Mouse (Mus musculus) kidney, postnatal 0 days (tissue): ENCODE data around the gene Lrrc4c. TPM values are rescaled to one million over a fixed set of nuclear protein-coding genes. Genes with fewer than 3 reads are reported as not detected.

Experiments
- ATAC-seq: fragments of 200-750 bp; cut with Nextera tagmentation; replicated peaks from 2 replicates; pipeline ENCODE4 v1.8.0; 2017; ENCODE audit warnings: low read depth, moderate number of reproducible peaks, moderate TSS enrichment, moderate library complexity; ENCODE audit not compliant: low FRiP score
- DNase-seq: peaks from one replicate; pipeline ENCODE4 v3.0.0-alpha.2; 2016; ENCODE audit warnings: low spot score
- H3K27ac ChIP-seq: fragments of 300-500 bp; sonication (generic); 2 replicates; pipeline ENCODE4 v1.5.1; 2014; ENCODE audit warnings: mild to moderate bottlenecking
- H3K27me3 ChIP-seq: fragments of 300-500 bp; sonication (generic); 2 replicates; pipeline ENCODE4 v1.6.1; 2014; ENCODE audit warnings: low read length, mixed read lengths; ENCODE audit not compliant: insufficient read depth
- H3K36me3 ChIP-seq: fragments of 300-500 bp; sonication (generic); 2 replicates; pipeline ENCODE4 v1.6.1; 2014; ENCODE audit warnings: low read length, mixed read lengths; ENCODE audit not compliant: insufficient read depth
- H3K4me1 ChIP-seq: fragments of 300-500 bp; sonication (generic); replicated peaks from 2 replicates; pipeline ENCODE4 v1.6.1; 2014; ENCODE audit warnings: antibody characterized with exemption, low read length, mixed read lengths; ENCODE audit not compliant: insufficient read depth
- H3K4me2 ChIP-seq: fragments of 300-500 bp; sonication (generic); 2 replicates; pipeline ENCODE4 v1.6.1; 2014; ENCODE audit warnings: mild to moderate bottlenecking, low read length, moderate library complexity, mixed read lengths
- H3K4me3 ChIP-seq: fragments of 300-500 bp; sonication (generic); replicated peaks from 2 replicates; pipeline ENCODE4 v1.5.1; 2014; ENCODE audit warnings: low read depth, low read length
- H3K9ac ChIP-seq: fragments of 300-500 bp; sonication (generic); 2 replicates; pipeline ENCODE4 v1.6.1; 2014; ENCODE audit warnings: low read depth, low read length
- H3K9me3 ChIP-seq: fragments of 300-500 bp; sonication (generic); replicated peaks from 2 replicates; pipeline ENCODE4 v1.6.1; 2016; ENCODE audit warnings: low read length, inconsistent platforms, mixed read lengths
- CTCF ChIP-seq: IDR thresholded peaks from 2 replicates; pipeline ENCODE4 v1.5.1; 2016; ENCODE audit warnings: antibody characterized with exemption, low read depth, mild to moderate bottlenecking, moderate library complexity
- WGBS: fragments of 180-500 bp; shearing (Covaris S2); extraction: QIAGEN DNeasy Blood & Tissue Kit; methylation state at CpG from one replicate; pipeline ENCODE4 v1.1.7; 2014; 5-methylcytosine and 5-hydroxymethylcytosine counted together
- polyA plus RNA-seq: library from polyadenylated mRNA; unstranded; fragments of >200 nt; fragmentation: Nextera tagmentation; extraction: Ambion mirVana; gene quantifications from 2 replicates; pipeline ENCODE4 v1.2.1, GENCODE M21; 2015

The Lrrc4c gene
- polyA plus RNA-seq, 1 experiment from 2014 or later, result 1.2 TPM

DNA sequence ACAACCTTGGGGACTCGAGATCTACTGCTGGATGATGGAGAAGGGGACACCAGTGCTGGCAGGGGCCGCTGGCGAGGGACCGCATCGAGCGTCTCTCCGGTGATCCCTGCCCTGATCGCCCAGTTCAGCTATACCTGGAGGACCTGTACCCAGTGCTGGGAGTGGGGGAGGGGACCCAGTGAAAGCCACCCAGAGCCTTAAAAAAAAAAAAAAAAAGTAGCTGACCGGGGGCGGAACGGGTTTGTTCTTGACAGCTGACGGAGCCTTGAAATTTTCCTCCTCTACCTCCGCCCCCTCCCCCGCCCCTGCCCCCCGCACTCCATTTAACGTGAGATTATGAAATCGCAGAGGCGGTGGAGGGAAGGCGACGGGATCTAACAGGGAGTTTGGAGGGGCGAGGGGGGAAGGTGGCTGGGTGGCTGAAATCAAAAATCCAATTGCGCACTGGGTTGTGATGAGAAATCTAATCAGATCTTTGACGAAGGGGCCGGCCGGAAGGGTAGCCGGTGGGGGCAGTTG, 1149.1 kb downstream of the Lrrc4c start:
- no peak overlapping the region for H3K27ac ChIP-seq
- no peak for TF ChIP-seq CTCF
- H3K4me3 ChIP-seq, result peak overlapping the region; percentile 44
- WGBS, result under 1% methylated on average over 26 of the region's 26 CpGs
- ATAC-seq (peak; percentile 59), DNase-seq (peak; percentile 4)
- H3K9me3 ChIP-seq, result no peaks in the 10 kb centered on the region
- peak overlapping the region; percentile 84 for H3K4me2 ChIP-seq
- H3K4me1 ChIP-seq, result no peaks in the 10 kb centered on the region; the same call in 1 of the 2 replicates
- 0 out of 2 replicates have a peak overlapping the region, but pooled peaks have one; percentile 27 for H3K9ac ChIP-seq
- H3K36me3 ChIP-seq, result no peaks in the 10 kb centered on the region
- 0 out of 2 replicates have a peak, but pooled peaks cover 4% of the 10 kb centered on the region for H3K27me3 ChIP-seq

DNA sequence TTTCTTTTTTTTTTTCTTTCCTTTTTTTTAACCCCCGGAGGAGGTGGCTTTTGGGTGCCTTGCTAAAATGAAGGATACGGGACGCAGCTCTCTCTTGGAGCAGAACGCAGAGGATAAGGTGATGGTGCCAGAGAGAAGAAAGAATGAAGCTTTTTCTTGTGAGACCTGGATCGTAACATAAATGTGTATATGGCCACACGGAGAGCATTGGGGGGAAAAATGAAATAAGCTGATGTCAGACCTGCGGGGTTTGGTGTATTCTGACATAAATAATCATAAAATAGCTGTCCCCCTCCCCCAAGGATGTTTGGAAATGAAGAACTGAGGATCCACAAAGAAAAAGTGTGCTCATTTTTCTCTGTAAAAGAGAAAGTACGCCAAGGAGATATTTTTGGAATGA, 1149.7 kb downstream of the Lrrc4c start:
- H3K9me3 ChIP-seq, result no peaks in the 10 kb centered on the region
- no peak for TF ChIP-seq CTCF
- no peak overlapping the region for H3K27ac ChIP-seq
- ATAC-seq, result no peak
- H3K4me2 ChIP-seq, result peak overlapping the region; percentile 84
- H3K4me1 ChIP-seq, result no peaks in the 10 kb centered on the region; the same call in 1 of the 2 replicates
- H3K9ac ChIP-seq, result no peak overlapping the region
- no peak for DNase-seq
- 5% methylated on average over 8 of the region's 8 CpGs for WGBS
- H3K36me3 ChIP-seq, result no peaks in the 10 kb centered on the region
- peak overlapping the region; percentile 44 for H3K4me3 ChIP-seq
- H3K27me3 ChIP-seq, result 0 out of 2 replicates have a peak, but pooled peaks cover 4% of the 10 kb centered on the region

DNA sequence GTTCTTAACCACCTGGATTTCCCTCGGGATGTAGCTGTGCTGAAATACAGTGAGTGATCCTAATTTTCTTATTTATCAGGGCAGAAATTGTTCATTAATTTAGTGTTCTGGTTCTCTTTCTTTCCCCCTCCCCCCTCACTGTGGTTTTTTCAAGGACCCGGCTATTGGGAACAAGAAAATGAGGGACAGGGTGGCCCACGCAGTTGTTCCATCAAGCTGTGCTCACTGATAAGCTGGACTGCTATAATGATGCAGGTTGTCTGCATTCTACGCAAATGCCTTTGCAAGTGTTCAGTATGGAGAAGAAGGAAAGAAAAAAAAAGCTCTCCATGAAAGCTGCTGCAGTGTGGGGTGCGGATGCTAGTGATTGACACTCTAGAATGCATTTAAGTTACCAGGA, 1150.4 kb downstream of the Lrrc4c start:
- Histone ChIP-seq H3K36me3 (no peaks in the 10 kb centered on the region), H3K9ac (no peak overlapping the region), H3K27ac (no peak overlapping the region), H3K4me3 (no peak overlapping the region), H3K4me1 (no peaks in the 10 kb centered on the region; the same call in 1 of the 2 replicates), H3K9me3 (no peaks in the 10 kb centered on the region), H3K27me3 (0 out of 2 replicates have a peak, but pooled peaks cover 4% of the 10 kb centered on the region), H3K4me2 (0 out of 2 replicates have a peak overlapping the region, but pooled peaks have one; percentile 84)
- WGBS, result 42% methylated on average over 5 of the region's 5 CpGs
- DNase-seq (no peak), ATAC-seq (no peak)
- TF ChIP-seq CTCF, result no peak

DNA sequence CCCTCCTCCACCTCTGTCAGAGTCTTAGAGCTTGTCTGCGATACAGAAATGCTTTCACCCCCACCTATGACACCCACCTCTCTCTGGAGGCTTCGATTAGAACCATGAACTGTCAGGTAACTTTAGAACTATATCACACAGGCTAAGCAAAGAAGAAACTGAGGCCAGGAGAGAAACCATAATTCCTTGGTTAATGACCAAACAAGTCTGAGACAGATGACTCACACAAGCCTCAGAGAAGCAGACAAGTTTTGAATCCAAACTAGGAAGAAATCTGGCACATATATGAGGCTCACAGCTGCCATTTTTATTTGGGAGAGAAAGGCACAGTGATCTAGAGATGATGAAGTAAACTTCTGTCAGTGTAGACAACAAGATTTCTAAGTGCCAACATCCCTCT, 1151.4 kb downstream of the Lrrc4c start:
- Histone ChIP-seq H3K36me3 (no peaks in the 10 kb centered on the region), H3K4me3 (no peak overlapping the region), H3K27me3 (0 out of 2 replicates have a peak, but pooled peaks cover 4% of the 10 kb centered on the region), H3K9me3 (no peaks in the 10 kb centered on the region), H3K4me1 (no peaks in the 10 kb centered on the region; the same call in 1 of the 2 replicates), H3K4me2 (no peak overlapping the region), H3K27ac (no peak overlapping the region), H3K9ac (no peak overlapping the region)
- WGBS, result 52% methylated on average over 2 of the region's 2 CpGs
- no peak for TF ChIP-seq CTCF
- DNase-seq, result no peak
- ATAC-seq, result no peak

DNA sequence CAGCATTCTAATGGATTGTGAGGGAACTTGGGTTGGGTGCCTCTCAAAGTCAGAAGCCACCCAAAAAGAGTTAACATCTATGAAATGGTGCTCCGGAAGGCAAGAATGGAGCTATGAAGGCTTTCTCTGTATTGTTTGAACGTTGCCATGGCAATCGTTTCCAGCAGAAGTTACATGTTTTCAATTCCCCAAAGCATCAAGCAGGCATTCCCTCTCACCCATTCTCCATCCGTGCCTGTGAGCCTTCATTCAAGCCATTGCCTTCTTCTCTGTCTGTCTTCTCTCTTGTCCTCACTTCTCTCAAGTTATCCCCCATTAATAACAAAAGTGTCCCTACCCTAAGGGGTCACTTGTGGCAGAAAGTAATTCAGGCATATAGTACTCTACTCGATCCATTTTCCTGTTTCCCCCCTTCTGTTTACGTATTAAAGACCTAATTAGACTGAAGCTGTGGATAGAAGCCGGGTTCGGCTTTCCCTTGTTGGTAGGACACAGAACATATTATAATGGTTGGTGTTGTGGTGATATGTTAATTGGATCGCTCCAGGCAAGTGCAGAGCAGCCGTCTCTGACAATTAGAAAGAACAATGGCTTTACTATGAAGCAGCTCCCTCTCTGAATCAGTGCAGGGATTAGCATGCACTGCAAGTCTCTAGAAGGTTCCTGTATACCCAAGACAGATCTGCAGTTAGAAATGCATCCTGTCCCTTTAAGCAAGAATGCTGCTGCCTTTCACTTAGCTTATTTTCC, 1160.4 kb downstream of the Lrrc4c start:
- Histone ChIP-seq H3K9ac (no peak overlapping the region), H3K36me3 (no peaks in the 10 kb centered on the region), H3K9me3 (no peaks in the 10 kb centered on the region), H3K4me3 (no peak overlapping the region), H3K27me3 (no peaks in the 10 kb centered on the region), H3K27ac (no peak overlapping the region), H3K4me2 (0 out of 2 replicates have a peak overlapping the region, but pooled peaks have one; percentile 5), H3K4me1 (no peaks in the 10 kb centered on the region)
- 70% methylated on average over 10 of the region's 10 CpGs for WGBS
- DNase-seq (no peak), ATAC-seq (no peak)
- TF ChIP-seq CTCF, result no peak

DNA sequence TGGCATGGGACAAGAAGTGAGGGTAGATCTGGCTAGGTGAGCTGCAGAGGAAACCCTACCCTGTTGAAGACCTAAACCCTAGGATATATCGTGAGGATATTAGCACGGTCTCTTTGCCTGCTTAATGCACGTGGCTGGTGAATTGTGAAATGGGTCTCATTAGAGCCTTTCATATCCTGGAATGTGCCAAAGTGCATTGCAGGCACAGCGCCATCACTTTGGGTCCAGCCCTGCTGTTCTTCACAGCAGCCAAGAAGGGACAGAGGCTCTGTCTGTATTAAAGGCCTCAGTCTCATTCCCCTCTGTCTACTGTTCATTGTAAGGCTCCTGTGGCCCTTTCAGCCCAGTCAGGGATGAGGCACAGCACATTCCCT, 1160.9 kb downstream of the Lrrc4c start:
- 63% methylated on average over 4 of the region's 4 CpGs for WGBS
- no peak overlapping the region for H3K27ac ChIP-seq
- no peak overlapping the region for H3K9ac ChIP-seq
- H3K4me3 ChIP-seq, result no peak overlapping the region
- no peaks in the 10 kb centered on the region for H3K4me1 ChIP-seq
- H3K4me2 ChIP-seq, result no peak overlapping the region
- TF ChIP-seq CTCF, result no peak
- H3K27me3 ChIP-seq, result no peaks in the 10 kb centered on the region
- no peaks in the 10 kb centered on the region for H3K36me3 ChIP-seq
- ATAC-seq (no peak), DNase-seq (no peak)
- H3K9me3 ChIP-seq, result no peaks in the 10 kb centered on the region
